ENCODE assay signal across 19 mouse cellular contexts in genomic region chr3:95631304-95631703, GRCm38 (mm10). TPM values are rescaled to one million over a fixed set of nuclear protein-coding genes. Genes with fewer than 3 reads are reported as not detected.
DNase-seq lines count a peak whose midpoint lies in the region; ATAC-seq and TF ChIP-seq lines count a peak whose summit lies in the region.
"Had no signal": no experiment of that assay in that cellular context is flagged by ENCODE, and none has a peak within 500 bp of the region (broad histone marks: within the 10 kb centered on the region; RNA-seq: fewer than 3 reads in every experiment).

No protein-coding gene starts in this region.

- no peak for TF ChIP-seq EP300 in liver, postnatal 0 days (IDR thresholded peaks at IDR 0.05; ENCODE audit: low read depth)

- peak overlapping the region; percentile 8; the same call in 1 of the 2 replicates for H3K27ac ChIP-seq in liver, embryonic 12.5 days
- no peak overlapping the region for H3K27ac ChIP-seq in liver, embryonic 11.5 days (ENCODE audit: low read depth, low read length)
- peak overlapping the region; percentile 18; the same call in 1 of the 2 replicates for H3K27ac ChIP-seq in liver, postnatal 0 days (ENCODE audit: low read depth)
- no peak overlapping the region for H3K27ac ChIP-seq in hindbrain, postnatal 0 days
- H3K27ac ChIP-seq: embryonic facial prominence, embryonic 12.5 days; forebrain, embryonic 15.5 days; hindbrain, embryonic 10.5 days; hindbrain, embryonic 14.5 days had no signal

- DNase-seq in heart, adult 11 months, result peak; percentile 93
- DNase-seq in heart, adult 9 months (ENCODE audit: low spot score in 2 of 2), result no peak
- DNase-seq in liver, embryonic 11.5 days (ENCODE audit: low spot score), result no peak
- DNase-seq in liver, postnatal 0 days, result no peak
- DNase-seq in hindbrain, postnatal 0 days (ENCODE audit: low spot score), result no peak
- no peak for DNase-seq in adrenal gland, adult 8-10 months
- DNase-seq: adrenal gland, postnatal 25 days; cerebellum, adult 11-12 months; cerebellum, adult 9-10 months; cerebellum, postnatal 25 days; gastrocnemius, postnatal 14 days had no signal

- no peak overlapping the region for H3K9ac ChIP-seq in liver, embryonic 12.5 days
- no peak overlapping the region for H3K9ac ChIP-seq in liver, embryonic 11.5 days (ENCODE audit: low read depth, low read length)
- H3K9ac ChIP-seq in liver, postnatal 0 days (replicated peaks), result no peak overlapping the region
- H3K9ac ChIP-seq in hindbrain, postnatal 0 days (replicated peaks; ENCODE audit: low read length), result no peak overlapping the region
- H3K9ac ChIP-seq: embryonic facial prominence, embryonic 12.5 days; forebrain, embryonic 15.5 days; heart, embryonic 12.5 days; hindbrain, embryonic 14.5 days had no signal

- ATAC-seq in liver, embryonic 12.5 days, result no peak
- ATAC-seq in liver, embryonic 11.5 days (replicated peaks; ENCODE audit: low FRiP score), result no peak
- ATAC-seq in liver, postnatal 0 days, result no peak
- no peak for ATAC-seq in hindbrain, postnatal 0 days
- ATAC-seq: activated CD4-positive, CD25-positive, alpha-beta regulatory T cell, adult 4 months; forebrain, embryonic 15.5 days; Patski had no signal

- H3K27me3 ChIP-seq in liver, embryonic 12.5 days (replicated peaks), result no peaks in the 10 kb centered on the region
- no peaks in the 10 kb centered on the region for H3K27me3 ChIP-seq in liver, embryonic 11.5 days (replicated peaks; ENCODE audit: control insufficient read depth, insufficient read depth, low read length)
- H3K27me3 ChIP-seq in liver, postnatal 0 days (ENCODE audit: insufficient read depth, low read length), result no peaks in the 10 kb centered on the region
- no peaks in the 10 kb centered on the region for H3K27me3 ChIP-seq in hindbrain, postnatal 0 days (ENCODE audit: insufficient read depth, low read length)
- H3K27me3 ChIP-seq: embryonic facial prominence, embryonic 12.5 days; forebrain, embryonic 15.5 days; heart, embryonic 12.5 days; Patski had no signal

- H3K9me3 ChIP-seq in liver, embryonic 12.5 days (replicated peaks), result no peaks in the 10 kb centered on the region
- H3K9me3 ChIP-seq in liver, embryonic 11.5 days (ENCODE audit: control insufficient read depth, low read length), result no peaks in the 10 kb centered on the region
- no peaks in the 10 kb centered on the region for H3K9me3 ChIP-seq in liver, postnatal 0 days (ENCODE audit: low read length)
- no peaks in the 10 kb centered on the region for H3K9me3 ChIP-seq in hindbrain, postnatal 0 days (ENCODE audit: low read length)
- H3K9me3 ChIP-seq: embryonic facial prominence, embryonic 12.5 days; forebrain, embryonic 15.5 days; heart, embryonic 12.5 days; hindbrain, embryonic 10.5 days had no signal

- WGBS in liver, embryonic 12.5 days (ENCODE audit: insufficient replicate concordance), result 79% methylated on average over 6 of the region's 6 CpGs
- WGBS in liver, embryonic 11.5 days, result 83% methylated on average over 6 of the region's 6 CpGs
- 83% methylated on average over 6 of the region's 6 CpGs for WGBS in liver, postnatal 0 days (ENCODE audit: insufficient replicate concordance)
- 74% methylated on average over 6 of the region's 6 CpGs for WGBS in hindbrain, postnatal 0 days

- peaks cover 36% of the 10 kb centered on the region for H3K4me1 ChIP-seq in liver, embryonic 12.5 days
- H3K4me1 ChIP-seq in liver, embryonic 11.5 days (replicated peaks; ENCODE audit: control insufficient read depth, insufficient read depth, low read length), result no peaks in the 10 kb centered on the region; the same call in 1 of the 2 replicates
- peaks cover 7% of the 10 kb centered on the region for H3K4me1 ChIP-seq in liver, postnatal 0 days (ENCODE audit: insufficient read depth)
- H3K4me1 ChIP-seq in hindbrain, postnatal 0 days (ENCODE audit: insufficient read depth, low read length), result peaks cover 4% of the 10 kb centered on the region

- H3K36me3 ChIP-seq in liver, embryonic 12.5 days, result peaks cover 100% of the 10 kb centered on the region
- H3K36me3 ChIP-seq in liver, embryonic 11.5 days (ENCODE audit: control insufficient read depth, insufficient read depth, low read length), result peaks cover 55% of the 10 kb centered on the region
- H3K36me3 ChIP-seq in liver, postnatal 0 days (replicated peaks; ENCODE audit: insufficient read depth, low read length), result peaks cover 81% of the 10 kb centered on the region
- H3K36me3 ChIP-seq in hindbrain, postnatal 0 days (ENCODE audit: insufficient read depth, low read length), result peaks cover 62% of the 10 kb centered on the region

- no peak overlapping the region for H3K4me3 ChIP-seq in liver, embryonic 12.5 days
- no peak overlapping the region for H3K4me3 ChIP-seq in liver, embryonic 11.5 days (ENCODE audit: low read depth, low read length)
- H3K4me3 ChIP-seq in liver, postnatal 0 days (ENCODE audit: low read depth, low read length), result no peak overlapping the region
- no peak overlapping the region for H3K4me3 ChIP-seq in hindbrain, postnatal 0 days (ENCODE audit: low read length)
- H3K4me3 ChIP-seq: embryonic facial prominence, embryonic 12.5 days; forebrain, embryonic 15.5 days; heart, embryonic 12.5 days; hindbrain, embryonic 10.5 days had no signal

- no peak for TF ChIP-seq CTCF in liver, postnatal 0 days (IDR thresholded peaks at IDR 0.05; ENCODE audit: low read depth)
- no peak for TF ChIP-seq CTCF in hindbrain, postnatal 0 days (IDR thresholded peaks at IDR 0.05; ENCODE audit: low read depth)

- no peak overlapping the region for H3K4me2 ChIP-seq in liver, embryonic 12.5 days
- H3K4me2 ChIP-seq in liver, embryonic 11.5 days, result no peak overlapping the region
- no peak overlapping the region for H3K4me2 ChIP-seq in liver, postnatal 0 days (ENCODE audit: low read depth, low read length)
- no peak overlapping the region for H3K4me2 ChIP-seq in hindbrain, postnatal 0 days (ENCODE audit: low read depth, low read length)
- H3K4me2 ChIP-seq: embryonic facial prominence, embryonic 12.5 days; forebrain, embryonic 15.5 days; heart, embryonic 12.5 days; hindbrain, embryonic 14.5 days had no signal

RNA-seq across cellular contexts. Expression of gene Ensa, which starts 6.5 kb away (rescaled TPM):
- 42.9 and 45.0 TPM in 2 replicates for polyA plus RNA-seq in liver, embryonic 12.5 days (2016; fragmentation: Nextera tagmentation; extraction: Ambion mirVana)
- 51.3 and 55.8 TPM in 2 replicates for polyA plus RNA-seq in liver, embryonic 11.5 days (2014; fragmentation: Nextera tagmentation; extraction: Ambion mirVana)
- polyA plus RNA-seq in liver, postnatal 0 days (2015; fragmentation: Nextera tagmentation; extraction: Ambion mirVana), result 20.1 and 23.9 TPM in 2 replicates
- 84.3 and 93.8 TPM in 2 replicates for total RNA-seq in hindbrain, postnatal 0 days (2014; rRNA removed)
- 136 and 139 TPM in 2 replicates for polyA plus RNA-seq in hindbrain, postnatal 0 days (2015; fragmentation: Nextera tagmentation; extraction: Ambion mirVana)
- total RNA-seq in adrenal gland, adult 8-10 months (2022), result 100 to 1,000 TPM; 102 to 141 (median 119) TPM

RNA-seq across cellular contexts. Expression of gene Mcl1, which starts 27.3 kb away (rescaled TPM):
- polyA plus RNA-seq in liver, embryonic 12.5 days (2016; fragmentation: Nextera tagmentation; extraction: Ambion mirVana), result 66.5 and 73.8 TPM in 2 replicates
- polyA plus RNA-seq in liver, embryonic 11.5 days (2014; fragmentation: Nextera tagmentation; extraction: Ambion mirVana), result 52.2 and 57.7 TPM in 2 replicates
- 36.2 and 38.2 TPM in 2 replicates for polyA plus RNA-seq in liver, postnatal 0 days (2015; fragmentation: Nextera tagmentation; extraction: Ambion mirVana)
- total RNA-seq in hindbrain, postnatal 0 days (2014; rRNA removed), result 110 and 126 TPM in 2 replicates
- polyA plus RNA-seq in hindbrain, postnatal 0 days (2015; fragmentation: Nextera tagmentation; extraction: Ambion mirVana), result 38.8 and 41.5 TPM in 2 replicates
- 100 to 1,000 TPM; 177 to 189 (median 179) TPM for total RNA-seq in adrenal gland, adult 8-10 months (2022)

RNA-seq across cellular contexts. Expression of gene Golph3l, which starts 42.6 kb away (rescaled TPM):
- polyA plus RNA-seq in liver, embryonic 12.5 days (2016; fragmentation: Nextera tagmentation; extraction: Ambion mirVana), result 29.7 and 30.5 TPM in 2 replicates
- 29.8 and 34.3 TPM in 2 replicates for polyA plus RNA-seq in liver, embryonic 11.5 days (2014; fragmentation: Nextera tagmentation; extraction: Ambion mirVana)
- 11.1 and 11.3 TPM in 2 replicates for polyA plus RNA-seq in liver, postnatal 0 days (2015; fragmentation: Nextera tagmentation; extraction: Ambion mirVana)
- total RNA-seq in hindbrain, postnatal 0 days (2014; rRNA removed), result 17.3 and 18.4 TPM in 2 replicates
- 19.3 and 20.1 TPM in 2 replicates for polyA plus RNA-seq in hindbrain, postnatal 0 days (2015; fragmentation: Nextera tagmentation; extraction: Ambion mirVana)
- total RNA-seq in adrenal gland, adult 8-10 months (2022), result 10 to 100 TPM; 53.5 to 63.5 (median 61.5) TPM

RNA-seq across cellular contexts. Expression of gene Adamtsl4, which starts 56.4 kb away (rescaled TPM):
- 0.30 and 0.35 TPM in 2 replicates for polyA plus RNA-seq in liver, embryonic 12.5 days (2016; fragmentation: Nextera tagmentation; extraction: Ambion mirVana)
- 0.38 and 1.2 TPM in 2 replicates for polyA plus RNA-seq in liver, embryonic 11.5 days (2014; fragmentation: Nextera tagmentation; extraction: Ambion mirVana)
- polyA plus RNA-seq in liver, postnatal 0 days (2015; fragmentation: Nextera tagmentation; extraction: Ambion mirVana), result 2.5 and 2.6 TPM in 2 replicates
- total RNA-seq in hindbrain, postnatal 0 days (2014; rRNA removed), result 1.0 and 1.6 TPM in 2 replicates
- 1.4 and 2.1 TPM in 2 replicates for polyA plus RNA-seq in hindbrain, postnatal 0 days (2015; fragmentation: Nextera tagmentation; extraction: Ambion mirVana)
- total RNA-seq in adrenal gland, adult 8-10 months (2022), result 10 to 100 TPM in 1 of 4 experiments, 1 to 10 TPM in 3; 4.3 to 10.2 (median 6.4) TPM

Comparison
In these comparisons a context has a peak if more than half of its experiments do, and no peak if none do; other contexts are left out.
1. H3K27ac ChIP-seq: peak in liver, embryonic 12.5 days (single experiment) and liver, postnatal 0 days (single experiment); none in liver, embryonic 11.5 days (single experiment) and hindbrain, postnatal 0 days (single experiment).